Mouse (Mus musculus): ENCODE results near the gene Trim12c. TPM values are rescaled to one million over a fixed set of nuclear protein-coding genes. Genes with fewer than 3 reads are reported as not detected.

Gene Trim12c
- 1 to 10 TPM; 4.1 to 5.5 TPM for total RNA-seq (2021)
- 2.6 and 4.2 TPM in 2 replicates for polyA plus RNA-seq (2012; rRNA removed)
- long read RNA-seq, result 0 reads

- no peak for TF ChIP-seq CTCF (IDR thresholded peaks at IDR 0.05)
- TF ChIP-seq POLR2A (IDR thresholded peaks at IDR 0.05; ENCODE audit: insufficient read depth, low read depth, low read length), result peak; percentile 74; the same call in 1 of the 2 replicates
- TF ChIP-seq EP300 (IDR thresholded peaks at IDR 0.05; ENCODE audit: insufficient read depth, low read depth, low read length), result 0 out of 2 replicates have a peak, but pooled peaks have one; percentile 24
Measured at GRCm38 (mm10) chr7:104352717-104353599, at the start of gene Trim12c. TSS of gene Trim12c (minus strand) at chr7:104353362.

GRCm38 (mm10) chr7:104401140-104401539 lies 48.0 kb upstream of the Trim12c start:
- Histone ChIP-seq H3K4me3 (no peak overlapping the region), H3K27ac (no peak overlapping the region), H3K79me2 (replicated peaks; ENCODE audit: control insufficient read depth, insufficient read depth, low read length) (no peaks in the 10 kb centered on the region), H3K4me1 (ENCODE audit: control insufficient read depth, insufficient read depth, low read length) (peaks cover 3% of the 10 kb centered on the region), H3K36me3 (ENCODE audit: control insufficient read depth, insufficient read depth, low read length) (no peaks in the 10 kb centered on the region), H3K9ac (ENCODE audit: low read depth, low read length) (no peak overlapping the region), H3K27me3 (ENCODE audit: control insufficient read depth, insufficient read depth, low read length) (no peaks in the 10 kb centered on the region)
- intact Hi-C loops (cut with DNase I), result no loop called here
- peak in 1 of 2 experiments; percentile 6 for DNase-seq
- TF ChIP-seq EP300 (IDR thresholded peaks at IDR 0.05; ENCODE audit: insufficient read depth, low read depth, low read length) (no peak), POLR2A (IDR thresholded peaks at IDR 0.05; ENCODE audit: insufficient read depth, low read depth, low read length) (no peak), CTCF (IDR thresholded peaks at IDR 0.05) (no peak)

More at GRCm38 (mm10) chr7:104352717-104353599, at the start of gene Trim12c:
- H3K27ac ChIP-seq, result peak within 1 kb of the TSS; percentile 74
- no peaks in the 10 kb centered on the region; the same call in 1 of the 2 replicates for H3K4me1 ChIP-seq (ENCODE audit: control insufficient read depth, insufficient read depth, low read length)
- no peaks in the 10 kb centered on the region for H3K36me3 ChIP-seq (ENCODE audit: control insufficient read depth, insufficient read depth, low read length)
- no peaks in the 10 kb centered on the region for H3K79me2 ChIP-seq (replicated peaks; ENCODE audit: control insufficient read depth, insufficient read depth, low read length)
- peak within 1 kb of the TSS; percentile 72 for H3K4me3 ChIP-seq
- no peaks in the 10 kb centered on the region for H3K27me3 ChIP-seq (ENCODE audit: control insufficient read depth, insufficient read depth, low read length)
- intact Hi-C loops (cut with DNase I), result loop anchor here (5.0 kb wide), 1 partner anchor 111 kb away; the partner anchor contains the start of gene Trim34a
- peak within 1 kb of the TSS; percentile 71 for H3K9ac ChIP-seq (ENCODE audit: low read depth, low read length)
- WGBS, result 1% methylated on average over 14 of the region's 14 CpGs
- DNase-seq, result peak; percentile 71 to 86

- WGBS, result 76% methylated on average over 1 of the region's 1 CpGs
- no peak for DNase-seq
- no peaks in the 10 kb centered on the region for H3K27me3 ChIP-seq (ENCODE audit: control insufficient read depth, insufficient read depth, low read length)
- H3K4me3 ChIP-seq, result no peak within 1 kb of the TSS
- H3K9ac ChIP-seq (ENCODE audit: low read depth, low read length), result no peak within 1 kb of the TSS
- no peaks in the 10 kb centered on the region for H3K36me3 ChIP-seq (ENCODE audit: control insufficient read depth, insufficient read depth, low read length)
- H3K4me1 ChIP-seq (ENCODE audit: control insufficient read depth, insufficient read depth, low read length), result peaks cover 3% of the 10 kb centered on the region
- TF ChIP-seq CTCF (IDR thresholded peaks at IDR 0.05) (no peak), POLR2A (IDR thresholded peaks at IDR 0.05; ENCODE audit: insufficient read depth, low read depth, low read length) (no peak), EP300 (IDR thresholded peaks at IDR 0.05; ENCODE audit: insufficient read depth, low read depth, low read length) (no peak)
- no peaks in the 10 kb centered on the region for H3K79me2 ChIP-seq (replicated peaks; ENCODE audit: control insufficient read depth, insufficient read depth, low read length)
- intact Hi-C loops (cut with DNase I), result no loop called here
- no peak within 1 kb of the TSS for H3K27ac ChIP-seq
Measured at GRCm38 (mm10) chr7:104400698-104401097, 47.5 kb upstream of the Trim12c start, which contains the start of gene Trim30c. TSS of gene Trim30c (minus strand) at chr7:104400837.

GRCm38 (mm10) chr7:104398492-104398891 lies 45.3 kb upstream of the Trim12c start:
- DNase-seq, result no peak
- no peak overlapping the region for H3K4me3 ChIP-seq
- H3K79me2 ChIP-seq (replicated peaks; ENCODE audit: control insufficient read depth, insufficient read depth, low read length), result no peaks in the 10 kb centered on the region
- intact Hi-C loops (cut with DNase I), result no loop called here
- H3K9ac ChIP-seq (ENCODE audit: low read depth, low read length), result no peak overlapping the region
- TF ChIP-seq EP300 (IDR thresholded peaks at IDR 0.05; ENCODE audit: insufficient read depth, low read depth, low read length), result no peak
- TF ChIP-seq POLR2A (IDR thresholded peaks at IDR 0.05; ENCODE audit: insufficient read depth, low read depth, low read length), result no peak
- TF ChIP-seq CTCF (IDR thresholded peaks at IDR 0.05), result no peak
- 66% methylated on average over 1 of the region's 1 CpGs for WGBS
- no peaks in the 10 kb centered on the region for H3K36me3 ChIP-seq (ENCODE audit: control insufficient read depth, insufficient read depth, low read length)
- no peaks in the 10 kb centered on the region for H3K27me3 ChIP-seq (ENCODE audit: control insufficient read depth, insufficient read depth, low read length)
- H3K27ac ChIP-seq, result no peak overlapping the region
- H3K4me1 ChIP-seq (ENCODE audit: control insufficient read depth, insufficient read depth, low read length), result peaks cover 3% of the 10 kb centered on the region

- WGBS, result 62% methylated on average over 1 of the region's 1 CpGs
- intact Hi-C loops (cut with DNase I), result no loop called here
Measured at GRCm38 (mm10) chr7:104369736-104370414, 16.7 kb upstream of the Trim12c start, which contains the start of gene Trim30b. TSS of gene Trim30b (minus strand) at chr7:104369884.

More at GRCm38 (mm10) chr7:104369736-104370414, 16.7 kb upstream of the Trim12c start, which contains the start of gene Trim30b:
- Histone ChIP-seq H3K9ac (ENCODE audit: low read depth, low read length) (no peak within 1 kb of the TSS), H3K27ac (peak within 1 kb of the TSS; percentile 51), H3K4me1 (ENCODE audit: control insufficient read depth, insufficient read depth, low read length) (no peaks in the 10 kb centered on the region; the same call in 1 of the 2 replicates), H3K79me2 (replicated peaks; ENCODE audit: control insufficient read depth, insufficient read depth, low read length) (no peaks in the 10 kb centered on the region), H3K4me3 (no peak within 1 kb of the TSS), H3K36me3 (ENCODE audit: control insufficient read depth, insufficient read depth, low read length) (no peaks in the 10 kb centered on the region), H3K27me3 (ENCODE audit: control insufficient read depth, insufficient read depth, low read length) (no peaks in the 10 kb centered on the region)
- TF ChIP-seq POLR2A (IDR thresholded peaks at IDR 0.05; ENCODE audit: insufficient read depth, low read depth, low read length) (no peak), CTCF (IDR thresholded peaks at IDR 0.05) (peak; percentile 51), EP300 (IDR thresholded peaks at IDR 0.05; ENCODE audit: insufficient read depth, low read depth, low read length) (no peak)
- peak; percentile 34 to 54 for DNase-seq

Data from heart, adult 2 months (tissue).